Mouse (Mus musculus) heart, postnatal 25 days (tissue): Measurements from ENCODE around the gene March1. TPM values are rescaled to one million over a fixed set of nuclear protein-coding genes. Genes with fewer than 3 reads are reported as not detected.

Source experiments
- DNase-seq: peaks from one replicate; pipeline ENCODE4 v3.0.0; 2022; ENCODE audit warnings: low spot score
- intact Hi-C: fragments of 180-260 bp; cut with DNase I; formaldehyde crosslinking; loops from one replicate; pipeline ENCODE4 v1.15.1; 2025
- total RNA-seq, 2 experiments: library from RNA; stranded (reverse); gene quantifications; 2 replicates each; pipeline ENCODE4 v1.2.3; 2021

The March1 gene
- total RNA-seq, 2 experiments from 2014 or later, result 1.4 to 1.5 TPM

- intact Hi-C loops, result loop anchor here (10.0 kb wide), 1 partner anchor 379 kb away; the partner anchor contains the start of gene Naf1
- peak; percentile 37 for DNase-seq
These were observed 868.5 kb downstream of the March1 start, which contains the start of gene Tma16 for GRCm38 (mm10) chr8:66486084-66486763. TSS of gene Tma16 (minus strand) at chr8:66486530.

- intact Hi-C loops, result loop anchor here (10.0 kb wide), 1 partner anchor 376 kb away; the partner anchor contains the start of gene Naf1
- DNase-seq, result no peak
These were observed 870.9 kb downstream of the March1 start for GRCm38 (mm10) chr8:66488556-66488955.

GRCm38 (mm10) chr8:66490624-66491023, 872.9 kb downstream of the March1 start:
- intact Hi-C loops, result no loop called here

GRCm38 (mm10) chr8:66494496-66494895, 876.8 kb downstream of the March1 start:
- peak; percentile 12 for DNase-seq
- intact Hi-C loops, result loop anchor here (2.0 kb wide), 1 partner anchor 44 kb away; no protein-coding TSS in a partner anchor

More at GRCm38 (mm10) chr8:66490624-66491023, 872.9 kb downstream of the March1 start:
- DNase-seq, result no peak

- no peak for DNase-seq
These were observed 878.0 kb downstream of the March1 start for GRCm38 (mm10) chr8:66495726-66496125.

GRCm38 (mm10) chr8:66496998-66497577, 879.4 kb downstream of the March1 start:
- intact Hi-C loops, result no loop called here
- DNase-seq, result no peak

More at GRCm38 (mm10) chr8:66495726-66496125, 878.0 kb downstream of the March1 start:
- intact Hi-C loops, result loop anchor here (2.0 kb wide), 1 partner anchor 45 kb away; no protein-coding TSS in a partner anchor

GRCm38 (mm10) chr8:66503381-66503780, 885.7 kb downstream of the March1 start:
- intact Hi-C loops, result no loop called here

GRCm38 (mm10) chr8:66511537-66511936, 893.8 kb downstream of the March1 start, which contains the start of gene Tktl2:
TSS of gene Tktl2 (plus strand) at chr8:66511756.
- intact Hi-C loops, result no loop called here

More at GRCm38 (mm10) chr8:66503381-66503780, 885.7 kb downstream of the March1 start:
- DNase-seq, result no peak

GRCm38 (mm10) chr8:66519149-66519548, 901.4 kb downstream of the March1 start:
- intact Hi-C loops, result no loop called here
- DNase-seq, result no peak

More at GRCm38 (mm10) chr8:66511537-66511936, 893.8 kb downstream of the March1 start, which contains the start of gene Tktl2:
- DNase-seq, result no peak

GRCm38 (mm10) chr8:66520576-66520975, 902.9 kb downstream of the March1 start:
- no peak for DNase-seq
- intact Hi-C loops, result no loop called here
